Mouse (Mus musculus) right cerebral cortex, postnatal 25 days (tissue): ENCODE results near the gene Ranbp9.
A peak's percentile ranks its signal among the peaks of the same experiment; 100 is the strongest.

ENCODE experiments used
- DNase-seq: peaks from one replicate; pipeline ENCODE4 v3.0.0; 2022

The Ranbp9 gene

GRCm38 (mm10) chr13:43447721-43448120 is 33.4 kb downstream of the Ranbp9 start:
- no peak for DNase-seq

GRCm38 (mm10) chr13:43445754-43446153 is 35.3 kb downstream of the Ranbp9 start:
- DNase-seq: no peak

- DNase-seq: no peak
Measured at GRCm38 (mm10) chr13:43444717-43445116, 36.4 kb downstream of the Ranbp9 start.

- no peak for DNase-seq
Measured at GRCm38 (mm10) chr13:43443706-43444105, 37.4 kb downstream of the Ranbp9 start.

- DNase-seq: no peak
Measured at GRCm38 (mm10) chr13:43442551-43442950, 38.5 kb downstream of the Ranbp9 start.

- no peak for DNase-seq
Measured at GRCm38 (mm10) chr13:43440376-43440775, 40.7 kb downstream of the Ranbp9 start.

- no peak for DNase-seq
Measured at GRCm38 (mm10) chr13:43433395-43433794, 47.7 kb downstream of the Ranbp9 start.

- no peak for DNase-seq
Measured at GRCm38 (mm10) chr13:43428436-43428835, 52.6 kb downstream of the Ranbp9 start.

- no peak for DNase-seq
Measured at GRCm38 (mm10) chr13:43415249-43415648, 65.8 kb downstream of the Ranbp9 start.

- no peak for DNase-seq
Measured at GRCm38 (mm10) chr13:43413611-43414010, 67.5 kb downstream of the Ranbp9 start.

- no peak for DNase-seq
Measured at GRCm38 (mm10) chr13:43412311-43412710, 68.8 kb downstream of the Ranbp9 start.

- no peak for DNase-seq
Measured at GRCm38 (mm10) chr13:43399576-43399975, 81.5 kb downstream of the Ranbp9 start.

GRCm38 (mm10) chr13:43398297-43399080 is 82.6 kb downstream of the Ranbp9 start, which contains the start of gene Nol7:
Nol7 (plus strand) TSS chr13:43398390.
- DNase-seq: peak; percentile 98

GRCm38 (mm10) chr13:43397700-43398296 is 83.3 kb downstream of the Ranbp9 start:
- DNase-seq: no peak

GRCm38 (mm10) chr13:43385321-43385720 is 95.8 kb downstream of the Ranbp9 start:
- no peak for DNase-seq

GRCm38 (mm10) chr13:43379989-43380388 is 101.1 kb downstream of the Ranbp9 start:
- DNase-seq: no peak

- DNase-seq: no peak
Measured at GRCm38 (mm10) chr13:43374918-43375432, 106.1 kb downstream of the Ranbp9 start.

- no peak for DNase-seq
Measured at GRCm38 (mm10) chr13:43374205-43374604, 106.9 kb downstream of the Ranbp9 start.

GRCm38 (mm10) chr13:43372892-43373291 is 108.2 kb downstream of the Ranbp9 start:
- no peak for DNase-seq

- DNase-seq: no peak
Measured at GRCm38 (mm10) chr13:43370063-43370462, 111.0 kb downstream of the Ranbp9 start.

GRCm38 (mm10) chr13:43365825-43366184 is 115.3 kb downstream of the Ranbp9 start:
- no peak for DNase-seq

- DNase-seq: peak; percentile 80
Measured at GRCm38 (mm10) chr13:43364985-43365824, 115.9 kb downstream of the Ranbp9 start, which contains the start of gene Sirt5. Sirt5 (plus strand) TSS chr13:43365496.

- DNase-seq: no peak
Measured at GRCm38 (mm10) chr13:43362353-43362752, 118.7 kb downstream of the Ranbp9 start.
